Mouse (Mus musculus) hindbrain, embryonic 14.5 days (tissue): ENCODE results near the gene Lmnb2. TPM values are rescaled to one million over a fixed set of nuclear protein-coding genes. Genes with fewer than 3 reads are reported as not detected.

Experiments
- ATAC-seq: fragments of 200-750 bp; cut with Nextera tagmentation; 2 replicates; pipeline ENCODE4 v1.8.0; 2017; ENCODE audit warnings: moderate number of reproducible peaks, mild to moderate bottlenecking, moderate TSS enrichment, moderate library complexity; ENCODE audit not compliant: low FRiP score
- DNase-seq: peaks from one replicate; pipeline ENCODE4 v3.0.0-alpha.2; 2015; ENCODE audit warnings: low spot score
- H3K27ac ChIP-seq: fragments of 300-500 bp; sonication (generic); 2 replicates; pipeline ENCODE4 v1.5.1; 2014; ENCODE audit warnings: mild to moderate bottlenecking, moderate library complexity
- H3K27me3 ChIP-seq: fragments of 300-500 bp; sonication (generic); 2 replicates; pipeline ENCODE4 v1.6.1; 2014; ENCODE audit warnings: mild to moderate bottlenecking, low read length, mixed read lengths; ENCODE audit not compliant: control insufficient read depth, insufficient read depth
- H3K36me3 ChIP-seq: fragments of 300-500 bp; sonication (generic); replicated peaks from 2 replicates; pipeline ENCODE4 v1.6.1; 2014; ENCODE audit not compliant: control insufficient read depth, insufficient read depth
- H3K4me1 ChIP-seq: fragments of 300-500 bp; sonication (generic); replicated peaks from 2 replicates; pipeline ENCODE4 v1.6.1; 2014; ENCODE audit warnings: antibody characterized with exemption, low read length, mixed read lengths; ENCODE audit not compliant: control insufficient read depth, insufficient read depth
- H3K4me2 ChIP-seq: fragments of 300-500 bp; sonication (generic); replicated peaks from 2 replicates; pipeline ENCODE4 v1.6.1; 2014; ENCODE audit warnings: mild to moderate bottlenecking, moderate library complexity
- H3K4me3 ChIP-seq: fragments of 300-500 bp; sonication (generic); replicated peaks from 2 replicates; pipeline ENCODE4 v1.5.1; 2014; ENCODE audit warnings: mild to moderate bottlenecking, low read length
- H3K9ac ChIP-seq: fragments of 300-500 bp; sonication (generic); 2 replicates; pipeline ENCODE4 v1.6.1; 2014
- H3K9me3 ChIP-seq: fragments of 300-500 bp; sonication (generic); 2 replicates; pipeline ENCODE4 v1.6.1; 2016; ENCODE audit warnings: low read length; ENCODE audit not compliant: control insufficient read depth
- WGBS: fragments of 180-500 bp; shearing (Covaris S2); extraction: QIAGEN DNeasy Blood & Tissue Kit; methylation state at CpG from one replicate; pipeline ENCODE4 v1.1.7; 2014; 5-methylcytosine and 5-hydroxymethylcytosine counted together
- polyA plus RNA-seq: library from polyadenylated mRNA; unstranded; fragments of >200 nt; fragmentation: Nextera tagmentation; extraction: Ambion mirVana; gene quantifications from 2 replicates; pipeline ENCODE4 v1.2.1, GENCODE M21; 2014

Gene Lmnb2
- polyA plus RNA-seq, 1 experiment from 2014 or later: 12.9 TPM

- no peaks in the 10 kb centered on the region for H3K36me3 ChIP-seq
- DNase-seq (no peak), ATAC-seq (no peak)
- H3K27me3 ChIP-seq: no peaks in the 10 kb centered on the region
- H3K4me3 ChIP-seq: no peak overlapping the region
- WGBS: 74% methylated on average over 4 of the region's 4 CpGs
- H3K27ac ChIP-seq: no peak overlapping the region
- H3K4me2 ChIP-seq: no peak overlapping the region
- H3K9me3 ChIP-seq: no peaks in the 10 kb centered on the region
- H3K4me1 ChIP-seq: no peaks in the 10 kb centered on the region
- no peak overlapping the region for H3K9ac ChIP-seq
Measured at GRCm38 (mm10) chr10:80957791-80958190, 39.7 kb upstream of the Lmnb2 start.

- Histone ChIP-seq H3K4me1 (no peaks in the 10 kb centered on the region), H3K27ac (no peak overlapping the region), H3K4me3 (no peak overlapping the region), H3K9ac (no peak overlapping the region), H3K27me3 (no peaks in the 10 kb centered on the region), H3K9me3 (no peaks in the 10 kb centered on the region), H3K36me3 (no peaks in the 10 kb centered on the region), H3K4me2 (no peak overlapping the region)
- ATAC-seq (no peak), DNase-seq (no peak)
- WGBS: 89% methylated on average over 6 of the region's 6 CpGs
Measured at GRCm38 (mm10) chr10:80956901-80957300, 38.9 kb upstream of the Lmnb2 start.

GRCm38 (mm10) chr10:80956385-80956784 is 38.3 kb upstream of the Lmnb2 start:
- Histone ChIP-seq H3K4me1 (no peaks in the 10 kb centered on the region), H3K36me3 (no peaks in the 10 kb centered on the region), H3K27me3 (no peaks in the 10 kb centered on the region), H3K27ac (no peak overlapping the region), H3K9me3 (no peaks in the 10 kb centered on the region), H3K4me3 (no peak overlapping the region), H3K9ac (no peak overlapping the region), H3K4me2 (no peak overlapping the region)
- WGBS: 96% methylated on average over 8 of the region's 8 CpGs
- no peak for ATAC-seq
- no peak for DNase-seq

GRCm38 (mm10) chr10:80955536-80955935 is 37.5 kb upstream of the Lmnb2 start:
- no peak overlapping the region for H3K9ac ChIP-seq
- H3K27me3 ChIP-seq: no peaks in the 10 kb centered on the region
- H3K36me3 ChIP-seq: no peaks in the 10 kb centered on the region
- peak; percentile 58; the same call in 1 of the 2 replicates for ATAC-seq
- no peak overlapping the region for H3K4me3 ChIP-seq
- no peak overlapping the region for H3K4me2 ChIP-seq
- H3K9me3 ChIP-seq: no peaks in the 10 kb centered on the region
- peak; percentile 78 for DNase-seq
- no peaks in the 10 kb centered on the region for H3K4me1 ChIP-seq
- 24% methylated on average over 9 of the region's 9 CpGs for WGBS
- no peak overlapping the region for H3K27ac ChIP-seq

- ATAC-seq (no peak), DNase-seq (no peak)
- Histone ChIP-seq H3K36me3 (no peaks in the 10 kb centered on the region), H3K4me1 (no peaks in the 10 kb centered on the region), H3K9me3 (no peaks in the 10 kb centered on the region), H3K27me3 (no peaks in the 10 kb centered on the region), H3K4me2 (no peak overlapping the region), H3K4me3 (no peak overlapping the region), H3K27ac (no peak overlapping the region), H3K9ac (no peak overlapping the region)
- WGBS: 66% methylated on average over 6 of the region's 6 CpGs
Measured at GRCm38 (mm10) chr10:80954843-80955242, 36.8 kb upstream of the Lmnb2 start.

- H3K4me1 ChIP-seq: no peaks in the 10 kb centered on the region
- 72% methylated on average over 13 of the region's 13 CpGs for WGBS
- no peak overlapping the region for H3K9ac ChIP-seq
- no peak overlapping the region for H3K4me2 ChIP-seq
- no peak overlapping the region for H3K27ac ChIP-seq
- ATAC-seq (no peak), DNase-seq (no peak)
- H3K9me3 ChIP-seq: no peaks in the 10 kb centered on the region
- H3K4me3 ChIP-seq: no peak overlapping the region
- H3K27me3 ChIP-seq: no peaks in the 10 kb centered on the region
- no peaks in the 10 kb centered on the region for H3K36me3 ChIP-seq
Measured at GRCm38 (mm10) chr10:80954415-80954814, 36.4 kb upstream of the Lmnb2 start.

GRCm38 (mm10) chr10:80952449-80952848 is 34.4 kb upstream of the Lmnb2 start:
- H3K4me2 ChIP-seq: no peak overlapping the region
- no peak overlapping the region for H3K4me3 ChIP-seq
- H3K9me3 ChIP-seq: no peaks in the 10 kb centered on the region
- DNase-seq (no peak), ATAC-seq (no peak)
- no peaks in the 10 kb centered on the region for H3K4me1 ChIP-seq
- H3K27ac ChIP-seq: no peak overlapping the region
- H3K9ac ChIP-seq: no peak overlapping the region
- 76% methylated on average over 15 of the region's 15 CpGs for WGBS
- H3K27me3 ChIP-seq: no peaks in the 10 kb centered on the region
- no peaks in the 10 kb centered on the region for H3K36me3 ChIP-seq

GRCm38 (mm10) chr10:80951761-80952390 is 33.8 kb upstream of the Lmnb2 start:
- 83% methylated on average over 10 of the region's 10 CpGs for whole genome bisulfite sequencing
- H3K27me3 ChIP-seq: no peaks in the 10 kb centered on the region
- no peaks in the 10 kb centered on the region for H3K36me3 ChIP-seq
- no peak overlapping the region for H3K9ac ChIP-seq
- H3K9me3 ChIP-seq: no peaks in the 10 kb centered on the region
- H3K4me1 ChIP-seq: no peaks in the 10 kb centered on the region
- no peak overlapping the region for H3K4me2 ChIP-seq
- ATAC-seq: no peak
- no peak overlapping the region for H3K4me3 ChIP-seq
- DNase-seq: no peak
- no peak overlapping the region for H3K27ac ChIP-seq

- Histone ChIP-seq H3K4me3 (no peak overlapping the region), H3K4me2 (no peak overlapping the region), H3K9ac (no peak overlapping the region), H3K36me3 (no peaks in the 10 kb centered on the region), H3K27ac (no peak overlapping the region), H3K27me3 (no peaks in the 10 kb centered on the region), H3K4me1 (no peaks in the 10 kb centered on the region), H3K9me3 (no peaks in the 10 kb centered on the region)
- DNase-seq (no peak), ATAC-seq (no peak)
- WGBS: 33% methylated on average over 5 of the region's 5 CpGs
Measured at GRCm38 (mm10) chr10:80950314-80950713, 32.3 kb upstream of the Lmnb2 start.

- Histone ChIP-seq H3K4me3 (no peak overlapping the region), H3K9me3 (no peaks in the 10 kb centered on the region), H3K4me2 (no peak overlapping the region), H3K36me3 (no peaks in the 10 kb centered on the region), H3K27me3 (no peaks in the 10 kb centered on the region), H3K9ac (no peak overlapping the region), H3K4me1 (no peaks in the 10 kb centered on the region), H3K27ac (no peak overlapping the region)
- DNase-seq (no peak), ATAC-seq (no peak)
- WGBS: 71% methylated on average over 3 of the region's 3 CpGs
Measured at GRCm38 (mm10) chr10:80949081-80949480, 31.0 kb upstream of the Lmnb2 start.
